22 mouse cellular contexts compared by ENCODE assay signal in genomic region chr11:67672140-67672539, GRCm38 (mm10). TPM values are rescaled to one million over a fixed set of nuclear protein-coding genes. Genes with fewer than 3 reads are reported as not detected.
DNase-seq lines count a peak whose midpoint lies in the region; ATAC-seq and TF ChIP-seq lines count a peak whose summit lies in the region.
"Had no signal": no experiment of that assay in that cellular context is flagged by ENCODE, and none has a peak within 500 bp of the region (broad histone marks: within the 10 kb centered on the region; RNA-seq: fewer than 3 reads in every experiment).

No protein-coding gene starts in this region.

- no peak for ATAC-seq in cerebellum, adult (ENCODE audit: insufficient number of reproducible peaks, low FRiP score, low TSS enrichment)
- peak; percentile 80 for ATAC-seq in heart, postnatal 0 days (ENCODE audit: insufficient read depth, low read depth)
- ATAC-seq in liver, postnatal 0 days, result no peak
- ATAC-seq: forebrain, embryonic 15.5 days had no signal

- H3K27me3 ChIP-seq in heart, postnatal 0 days (ENCODE audit: control insufficient read depth, insufficient read depth, low read length), result no peaks in the 10 kb centered on the region
- H3K27me3 ChIP-seq in liver, postnatal 0 days (ENCODE audit: insufficient read depth, low read length), result no peaks in the 10 kb centered on the region
- H3K27me3 ChIP-seq in embryonic facial prominence, embryonic 10.5 days (replicated peaks; ENCODE audit: low read depth, poor library complexity, severe bottlenecking), result no peaks in the 10 kb centered on the region
- H3K27me3 ChIP-seq: embryonic facial prominence, embryonic 12.5 days; forebrain, embryonic 15.5 days; liver, embryonic 13.5 days; midbrain, embryonic 12.5 days; neural tube, embryonic 13.5 days had no signal

- no peak overlapping the region for H3K4me2 ChIP-seq in heart, postnatal 0 days (ENCODE audit: low read depth, low read length)
- no peak overlapping the region for H3K4me2 ChIP-seq in liver, postnatal 0 days (ENCODE audit: low read depth, low read length)
- H3K4me2 ChIP-seq: embryonic facial prominence, embryonic 12.5 days; forebrain, embryonic 15.5 days; liver, embryonic 13.5 days; midbrain, embryonic 12.5 days; neural tube, embryonic 13.5 days had no signal

- peak; percentile 68 for DNase-seq in cerebellum, adult 9-11 months
- no peak for DNase-seq in layer of hippocampus, adult 2 months (ENCODE audit: low spot score in 2 of 2)
- no peak for DNase-seq in layer of hippocampus, postnatal 36 days
- DNase-seq in heart, postnatal 0 days (ENCODE audit: low spot score), result peak; percentile 94
- no peak for DNase-seq in liver, postnatal 0 days
- DNase-seq in embryonic facial prominence, embryonic 10.5 days (ENCODE audit: low spot score), result no peak
- DNase-seq: adrenal gland, adult 8-10 months; gastrocnemius, postnatal 10 days; kidney, adult 18-20 months; kidney, postnatal 10 days; liver, embryonic 13.5 days; thymus, adult 18-20 months had no signal

- H3K4me1 ChIP-seq in cortical plate, adult 2 months (ENCODE audit: control insufficient read depth, insufficient read depth, low read length), result peaks cover 15% of the 10 kb centered on the region
- H3K4me1 ChIP-seq in heart, postnatal 0 days (ENCODE audit: control insufficient read depth, insufficient read depth), result peaks cover 37% of the 10 kb centered on the region
- H3K4me1 ChIP-seq in liver, postnatal 0 days (ENCODE audit: insufficient read depth), result peaks cover 2% of the 10 kb centered on the region; the same call in 1 of the 2 replicates
- no peaks in the 10 kb centered on the region for H3K4me1 ChIP-seq in embryonic facial prominence, embryonic 10.5 days
- H3K4me1 ChIP-seq: embryonic facial prominence, embryonic 12.5 days; liver, embryonic 13.5 days; midbrain, embryonic 12.5 days had no signal

- H3K36me3 ChIP-seq in heart, postnatal 0 days (replicated peaks; ENCODE audit: control insufficient read depth, insufficient read depth, low read length), result no peaks in the 10 kb centered on the region
- no peaks in the 10 kb centered on the region for H3K36me3 ChIP-seq in liver, postnatal 0 days (replicated peaks; ENCODE audit: insufficient read depth, low read length)
- H3K36me3 ChIP-seq in embryonic facial prominence, embryonic 10.5 days (replicated peaks), result no peaks in the 10 kb centered on the region
- H3K36me3 ChIP-seq: embryonic facial prominence, embryonic 12.5 days; forebrain, embryonic 15.5 days; liver, embryonic 13.5 days; midbrain, embryonic 12.5 days; neural tube, embryonic 13.5 days had no signal

- no peaks in the 10 kb centered on the region for H3K9me3 ChIP-seq in heart, postnatal 0 days (replicated peaks; ENCODE audit: control insufficient read depth, low read length)
- H3K9me3 ChIP-seq in liver, postnatal 0 days (ENCODE audit: low read length), result no peaks in the 10 kb centered on the region
- H3K9me3 ChIP-seq in embryonic facial prominence, embryonic 10.5 days, result no peaks in the 10 kb centered on the region
- H3K9me3 ChIP-seq: embryonic facial prominence, embryonic 12.5 days; forebrain, embryonic 15.5 days; liver, embryonic 13.5 days; midbrain, embryonic 12.5 days; neural tube, embryonic 13.5 days had no signal

- 23% methylated on average over 5 of the region's 5 CpGs for WGBS in heart, postnatal 0 days
- 78% methylated on average over 5 of the region's 5 CpGs for WGBS in liver, postnatal 0 days (ENCODE audit: insufficient replicate concordance)
- 73% methylated on average over 5 of the region's 5 CpGs for WGBS in embryonic facial prominence, embryonic 10.5 days

- TF ChIP-seq EP300 in heart, postnatal 0 days (IDR thresholded peaks at IDR 0.05; ENCODE audit: low read depth), result peak; percentile 66
- no peak for TF ChIP-seq EP300 in liver, postnatal 0 days (IDR thresholded peaks at IDR 0.05; ENCODE audit: low read depth)

- TF ChIP-seq CTCF in layer of hippocampus, adult 2 months (conservative IDR thresholded peaks at IDR 0.05), result no peak
- TF ChIP-seq CTCF in cortical plate, adult 2 months (IDR thresholded peaks at IDR 0.05; ENCODE audit: extremely low read depth, insufficient read depth, low read length), result no peak
- no peak for TF ChIP-seq CTCF in heart, postnatal 0 days (IDR thresholded peaks at IDR 0.05; ENCODE audit: low read depth)
- no peak for TF ChIP-seq CTCF in liver, postnatal 0 days (IDR thresholded peaks at IDR 0.05; ENCODE audit: low read depth)

- H3K9ac ChIP-seq in heart, postnatal 0 days (replicated peaks; ENCODE audit: low read depth, low read length), result peak overlapping the region; percentile 23
- no peak overlapping the region for H3K9ac ChIP-seq in liver, postnatal 0 days (replicated peaks)
- H3K9ac ChIP-seq: embryonic facial prominence, embryonic 12.5 days; forebrain, embryonic 15.5 days; liver, embryonic 13.5 days; midbrain, embryonic 12.5 days; neural tube, embryonic 13.5 days had no signal

- peak; percentile 49; the same call in 1 of the 2 replicates for TF ChIP-seq POLR2A in cortical plate, adult 2 months (IDR thresholded peaks at IDR 0.05; ENCODE audit: extremely low read depth, insufficient read depth, low read length)

- no peak overlapping the region for H3K4me3 ChIP-seq in layer of hippocampus, adult 2 months
- H3K4me3 ChIP-seq in cortical plate, adult 2 months (ENCODE audit: insufficient read depth, low read length), result no peak overlapping the region
- no peak overlapping the region for H3K4me3 ChIP-seq in heart, postnatal 0 days (ENCODE audit: low read depth, low read length)
- H3K4me3 ChIP-seq in liver, postnatal 0 days (ENCODE audit: low read depth, low read length), result no peak overlapping the region
- no peak overlapping the region for H3K4me3 ChIP-seq in embryonic facial prominence, embryonic 10.5 days
- H3K4me3 ChIP-seq: embryonic facial prominence, embryonic 12.5 days; forebrain, embryonic 15.5 days; liver, embryonic 13.5 days; midbrain, embryonic 12.5 days; neural tube, embryonic 13.5 days had no signal

- peak overlapping the region; percentile 76 for H3K27ac ChIP-seq in layer of hippocampus, adult 2 months
- H3K27ac ChIP-seq in cortical plate, adult 2 months (ENCODE audit: insufficient read depth, low read length), result peak overlapping the region; percentile 43
- peak overlapping the region; percentile 96 for H3K27ac ChIP-seq in heart, postnatal 0 days (ENCODE audit: low read depth)
- no peak overlapping the region for H3K27ac ChIP-seq in liver, postnatal 0 days (ENCODE audit: low read depth)
- no peak overlapping the region for H3K27ac ChIP-seq in embryonic facial prominence, embryonic 10.5 days (replicated peaks)
- H3K27ac ChIP-seq: embryonic facial prominence, embryonic 12.5 days; forebrain, embryonic 15.5 days; liver, embryonic 13.5 days; midbrain, embryonic 12.5 days; neural tube, embryonic 13.5 days had no signal

RNA-seq across cellular contexts. Expression of gene Rcvrn, which starts 23.0 kb away (rescaled TPM):
- 1 to 10 TPM; 1.4 to 1.9 TPM for total RNA-seq in layer of hippocampus, adult 2 months (2021)
- 1 to 10 TPM; 1.8 to 2.9 TPM for total RNA-seq in layer of hippocampus, postnatal 36 days (2021)
- polyA plus RNA-seq in cortical plate, adult 2 months (2012; rRNA removed), result 1.3 and 2.1 TPM in 2 replicates
- total RNA-seq in heart, postnatal 0 days (2014; rRNA removed; ENCODE audit: low replicate concordance), result not detected in 2 replicates
- not detected in 2 replicates for polyA plus RNA-seq in heart, postnatal 0 days (2015; fragmentation: Nextera tagmentation; extraction: Ambion mirVana)
- not detected in 2 replicates for polyA plus RNA-seq in liver, postnatal 0 days (2015; fragmentation: Nextera tagmentation; extraction: Ambion mirVana)
- polyA plus RNA-seq in embryonic facial prominence, embryonic 10.5 days (2016; fragmentation: Nextera tagmentation; extraction: Ambion mirVana), result not detected in 2 replicates
- total RNA-seq: gastrocnemius, postnatal 10 days; hematopoietic stem cell, adult 5-6 weeks had no signal
- polyA plus RNA-seq: embryonic facial prominence, embryonic 12.5 days; forebrain, embryonic 15.5 days; limb, embryonic 11.5 days; liver, embryonic 13.5 days; lung, embryonic 16.5 days; midbrain, embryonic 12.5 days; neural tube, embryonic 13.5 days; small intestine, adult 2 months had no signal

Comparison
In these comparisons a context has a peak if more than half of its experiments do, and no peak if none do; other contexts are left out.
1. DNase-seq: peak in cerebellum, adult 9-11 months (single experiment) and heart, postnatal 0 days (single experiment); none in layer of hippocampus, adult 2 months (0 of 2), layer of hippocampus, postnatal 36 days (0 of 2), liver, postnatal 0 days (single experiment) and embryonic facial prominence, embryonic 10.5 days (single experiment).
2. H3K27ac ChIP-seq: peak in layer of hippocampus, adult 2 months (single experiment), cortical plate, adult 2 months (single experiment) and heart, postnatal 0 days (single experiment); none in liver, postnatal 0 days (single experiment) and embryonic facial prominence, embryonic 10.5 days (single experiment).